Mouse (Mus musculus): ENCODE results near the gene Lysmd3.

GRCm38 (mm10) chr13:81610349-81610748 is 47.1 kb upstream of the Lysmd3 start:
- TF ChIP-seq CTCF (IDR thresholded peaks at IDR 0.05; ENCODE audit: extremely low read depth, insufficient read depth, low read length) (no peak), POLR2A (IDR thresholded peaks at IDR 0.05; ENCODE audit: extremely low read depth, insufficient read depth, low read length) (no peak)

Data from cortical plate, adult 2 months (tissue).